Mouse (Mus musculus): ENCODE measurements at regions not wholly inside any gene's neighbourhood (a gene's known extent, or its start where the extent isn't known, plus 50 kb on each side); places are given as distances from the start of the nearest gene placed in this dataset.

GRCm38 (mm10) chr3:117049410-117049809, 80.6 kb upstream of the Palmd start:
- Histone ChIP-seq H3K27me3 (ENCODE audit: control insufficient read depth, insufficient read depth, low read length) (no peaks in the 10 kb centered on the region), H3K4me1 (ENCODE audit: control insufficient read depth, insufficient read depth, low read length) (no peaks in the 10 kb centered on the region), H3K27ac (ENCODE audit: insufficient read depth, low read length) (no peak overlapping the region), H3K4me3 (replicated peaks; ENCODE audit: insufficient read depth, low read depth, low read length) (no peak overlapping the region)
- WGBS, result 18% methylated on average over 3 of the region's 3 CpGs
- no peak for DNase-seq
- TF ChIP-seq POLR2A (IDR thresholded peaks at IDR 0.05; ENCODE audit: borderline replicate concordance, insufficient read depth, low read length) (no peak), CTCF (IDR thresholded peaks at IDR 0.05; ENCODE audit: borderline replicate concordance, insufficient read depth, low read depth, low read length) (no peak)

DNA sequence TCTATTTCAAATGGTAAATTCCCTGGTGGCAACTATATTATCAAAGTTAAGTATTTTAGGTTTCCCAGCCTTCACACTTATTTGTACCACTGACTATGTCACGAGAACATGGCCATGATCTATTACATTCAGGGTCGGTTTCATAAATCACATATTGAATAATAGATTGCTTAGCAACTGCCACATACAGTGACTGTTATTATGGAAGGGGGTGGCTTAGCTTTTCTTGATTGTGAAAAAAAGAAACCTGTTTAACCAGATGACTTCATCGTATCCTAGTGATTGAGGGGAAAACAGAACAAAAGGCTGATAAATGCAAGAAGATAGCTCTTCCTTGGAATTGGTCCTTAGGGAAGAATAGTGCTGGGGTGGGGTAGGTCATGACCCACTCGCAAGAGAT, 76.0 kb upstream of the Palmd start:
- 71% methylated on average over 4 of the region's 4 CpGs for WGBS
- no peak for DNase-seq
- H3K27ac ChIP-seq (ENCODE audit: insufficient read depth, low read length), result no peak overlapping the region
- TF ChIP-seq CTCF (IDR thresholded peaks at IDR 0.05; ENCODE audit: borderline replicate concordance, insufficient read depth, low read depth, low read length) (no peak), POLR2A (IDR thresholded peaks at IDR 0.05; ENCODE audit: borderline replicate concordance, insufficient read depth, low read length) (no peak)
- H3K4me3 ChIP-seq (replicated peaks; ENCODE audit: insufficient read depth, low read depth, low read length), result no peak overlapping the region
- H3K27me3 ChIP-seq (ENCODE audit: control insufficient read depth, insufficient read depth, low read length), result no peaks in the 10 kb centered on the region
- no peaks in the 10 kb centered on the region for H3K4me1 ChIP-seq (ENCODE audit: control insufficient read depth, insufficient read depth, low read length)

DNA sequence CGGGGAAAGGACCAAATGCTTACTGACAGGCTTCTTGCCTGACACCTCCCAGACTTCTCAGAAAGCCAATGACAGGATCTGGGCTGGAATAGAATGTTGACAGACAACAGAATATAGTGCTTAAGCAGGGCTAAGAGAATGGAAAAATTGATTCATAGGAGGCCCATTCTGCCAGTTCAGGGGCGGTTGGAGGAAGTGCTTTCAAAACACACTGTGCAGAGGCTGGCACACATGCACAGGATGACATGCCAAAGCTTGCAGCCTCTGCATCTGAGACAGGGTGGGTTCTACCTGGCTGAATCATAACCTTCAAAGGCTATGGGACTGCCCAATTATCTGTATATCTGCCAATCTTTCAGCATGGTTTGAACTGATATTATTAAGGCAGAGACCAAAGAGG, 75.5 kb upstream of the Palmd start:
- H3K27me3 ChIP-seq (ENCODE audit: control insufficient read depth, insufficient read depth, low read length), result no peaks in the 10 kb centered on the region
- H3K4me1 ChIP-seq (ENCODE audit: control insufficient read depth, insufficient read depth, low read length), result no peaks in the 10 kb centered on the region
- WGBS, result 42% methylated on average over 2 of the region's 2 CpGs
- no peak overlapping the region for H3K27ac ChIP-seq (ENCODE audit: insufficient read depth, low read length)
- H3K4me3 ChIP-seq (replicated peaks; ENCODE audit: insufficient read depth, low read depth, low read length), result no peak overlapping the region
- no peak for TF ChIP-seq POLR2A (IDR thresholded peaks at IDR 0.05; ENCODE audit: borderline replicate concordance, insufficient read depth, low read length)
- TF ChIP-seq CTCF (IDR thresholded peaks at IDR 0.05; ENCODE audit: borderline replicate concordance, insufficient read depth, low read depth, low read length), result no peak
- DNase-seq, result no peak

- H3K4me1 ChIP-seq (ENCODE audit: control insufficient read depth, insufficient read depth, low read length), result no peaks in the 10 kb centered on the region
- H3K27me3 ChIP-seq (ENCODE audit: control insufficient read depth, insufficient read depth, low read length), result no peaks in the 10 kb centered on the region
- DNase-seq, result no peak
- 84% methylated on average over 1 of the region's 1 CpGs for WGBS
- H3K27ac ChIP-seq (ENCODE audit: insufficient read depth, low read length), result no peak overlapping the region
- no peak for TF ChIP-seq POLR2A (IDR thresholded peaks at IDR 0.05; ENCODE audit: borderline replicate concordance, insufficient read depth, low read length)
- no peak for TF ChIP-seq CTCF (IDR thresholded peaks at IDR 0.05; ENCODE audit: borderline replicate concordance, insufficient read depth, low read depth, low read length)
- H3K4me3 ChIP-seq (replicated peaks; ENCODE audit: insufficient read depth, low read depth, low read length), result no peak overlapping the region
Observed at GRCm38 (mm10) chr3:117038928-117039300, 70.1 kb upstream of the Palmd start.

- H3K4me1 ChIP-seq (ENCODE audit: control insufficient read depth, insufficient read depth, low read length), result no peaks in the 10 kb centered on the region
- DNase-seq, result no peak
- TF ChIP-seq POLR2A (IDR thresholded peaks at IDR 0.05; ENCODE audit: borderline replicate concordance, insufficient read depth, low read length) (no peak), CTCF (IDR thresholded peaks at IDR 0.05; ENCODE audit: borderline replicate concordance, insufficient read depth, low read depth, low read length) (no peak)
- 87% methylated on average over 4 of the region's 4 CpGs for WGBS
- no peak overlapping the region for H3K4me3 ChIP-seq (replicated peaks; ENCODE audit: insufficient read depth, low read depth, low read length)
- no peak overlapping the region for H3K27ac ChIP-seq (ENCODE audit: insufficient read depth, low read length)
- no peaks in the 10 kb centered on the region for H3K27me3 ChIP-seq (ENCODE audit: control insufficient read depth, insufficient read depth, low read length)
Observed at GRCm38 (mm10) chr3:117038280-117038927, 69.6 kb upstream of the Palmd start.
